Mouse (Mus musculus) kidney, postnatal 10 days (tissue): ENCODE results near the gene Cox6a1.
A peak's percentile ranks its signal among the peaks of the same experiment; 100 is the strongest.
"Not testable (repeated sequence)": the region's sequence is repeated elsewhere in the genome, so short reads cannot be mapped to it uniquely, and the experiment has no call there.

Experiments used
- DNase-seq: peaks from one replicate; pipeline ENCODE4 v3.0.0; 2021; ENCODE audit warnings: mixed read lengths

Cox6a1 gene

DNA sequence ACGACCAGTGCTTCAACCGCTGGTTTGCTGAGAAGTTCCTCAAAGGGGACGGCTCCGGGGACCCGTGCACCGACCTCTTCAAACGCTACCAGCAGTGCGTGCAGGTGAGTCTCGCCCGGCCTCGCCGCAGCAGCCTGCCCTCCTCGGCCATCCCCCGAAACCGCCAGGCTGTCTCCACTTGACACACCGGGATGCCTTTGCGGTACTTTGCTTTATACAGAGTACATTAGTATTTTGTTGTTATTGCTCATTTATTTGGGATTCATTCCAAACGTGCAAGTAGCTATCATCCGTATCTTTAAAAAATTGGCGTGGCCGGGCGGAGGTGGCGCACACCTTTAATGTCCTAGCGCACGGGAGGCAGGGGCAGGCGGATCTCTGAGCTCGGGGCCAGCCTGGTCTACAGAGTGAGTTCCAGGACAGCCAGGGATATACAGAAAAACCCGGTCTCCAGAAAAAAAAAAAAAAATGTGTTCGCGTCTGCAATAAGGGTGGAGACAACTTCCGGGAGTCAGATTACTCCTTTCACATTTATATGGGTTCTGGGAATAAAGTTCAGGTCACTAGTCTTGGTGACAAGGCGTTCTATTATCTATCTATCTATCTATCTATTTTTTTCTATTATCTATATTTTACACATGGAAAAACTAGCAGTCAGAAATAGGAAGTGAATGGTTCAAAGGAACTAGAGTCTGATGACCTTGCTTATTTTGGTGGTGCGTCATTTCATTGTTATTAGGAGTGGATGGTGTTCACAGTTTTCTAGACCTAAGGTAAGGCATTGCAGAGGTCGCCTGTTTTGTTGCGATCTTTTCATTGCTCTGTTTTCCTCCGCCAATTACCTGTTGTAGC is 7.2 kb downstream of the Cox6a1 start:
- DNase-seq = no peak

- peak; percentile 95 for DNase-seq
Measured at GRCm38 (mm10) chr5:115340577-115341313, 8.0 kb downstream of the Cox6a1 start, which contains the start of the genes Gatc and Triap1. Gatc (minus strand) TSS chr5:115341178. Triap1 (plus strand) TSS chr5:115341225.

DNA sequence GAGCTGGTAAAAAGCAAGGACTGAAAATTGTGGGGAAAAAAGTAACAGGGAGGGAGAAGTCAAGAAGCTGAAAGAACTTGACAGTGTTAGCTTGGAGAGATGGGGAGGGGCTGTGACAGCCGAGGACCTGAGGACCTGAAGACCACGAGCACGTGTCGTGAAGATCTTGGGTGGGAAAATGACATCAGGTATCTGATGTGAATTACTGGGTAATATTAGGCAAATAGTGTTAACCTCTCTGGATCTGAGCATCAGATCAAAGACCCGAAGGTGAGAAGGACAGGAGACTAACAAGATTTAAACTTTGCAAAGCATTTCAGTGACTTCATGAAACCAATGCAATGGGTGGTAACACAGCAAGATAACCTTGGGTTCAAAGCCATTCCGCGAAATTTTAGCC is 8.8 kb downstream of the Cox6a1 start:
- no peak for DNase-seq

DNA sequence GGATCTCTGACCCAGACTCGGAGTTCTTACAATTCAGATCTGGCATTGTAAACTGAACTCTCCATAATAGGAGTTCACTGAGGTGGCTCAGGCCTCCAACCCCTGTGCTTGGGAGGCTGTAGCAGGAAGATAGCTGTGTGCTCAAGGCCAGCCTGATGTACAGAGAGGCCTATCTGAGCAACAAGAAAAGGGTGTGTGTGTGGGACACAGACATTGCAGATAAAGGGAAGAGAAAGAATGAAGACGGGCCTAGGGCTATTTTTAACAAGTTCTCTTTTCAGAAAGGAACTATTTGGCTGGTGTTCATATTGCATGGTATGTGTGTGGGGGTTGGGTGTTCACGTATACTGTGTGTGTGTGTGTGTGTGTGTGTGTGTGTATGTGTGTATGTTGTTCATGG is 15.2 kb downstream of the Cox6a1 start:
- no peak for DNase-seq

GRCm38 (mm10) chr5:115330955-115331354 is 17.8 kb downstream of the Cox6a1 start:
- DNase-seq = no peak

GRCm38 (mm10) chr5:115327610-115328548 is 20.9 kb downstream of the Cox6a1 start:
- peak; percentile 57 for DNase-seq

DNA sequence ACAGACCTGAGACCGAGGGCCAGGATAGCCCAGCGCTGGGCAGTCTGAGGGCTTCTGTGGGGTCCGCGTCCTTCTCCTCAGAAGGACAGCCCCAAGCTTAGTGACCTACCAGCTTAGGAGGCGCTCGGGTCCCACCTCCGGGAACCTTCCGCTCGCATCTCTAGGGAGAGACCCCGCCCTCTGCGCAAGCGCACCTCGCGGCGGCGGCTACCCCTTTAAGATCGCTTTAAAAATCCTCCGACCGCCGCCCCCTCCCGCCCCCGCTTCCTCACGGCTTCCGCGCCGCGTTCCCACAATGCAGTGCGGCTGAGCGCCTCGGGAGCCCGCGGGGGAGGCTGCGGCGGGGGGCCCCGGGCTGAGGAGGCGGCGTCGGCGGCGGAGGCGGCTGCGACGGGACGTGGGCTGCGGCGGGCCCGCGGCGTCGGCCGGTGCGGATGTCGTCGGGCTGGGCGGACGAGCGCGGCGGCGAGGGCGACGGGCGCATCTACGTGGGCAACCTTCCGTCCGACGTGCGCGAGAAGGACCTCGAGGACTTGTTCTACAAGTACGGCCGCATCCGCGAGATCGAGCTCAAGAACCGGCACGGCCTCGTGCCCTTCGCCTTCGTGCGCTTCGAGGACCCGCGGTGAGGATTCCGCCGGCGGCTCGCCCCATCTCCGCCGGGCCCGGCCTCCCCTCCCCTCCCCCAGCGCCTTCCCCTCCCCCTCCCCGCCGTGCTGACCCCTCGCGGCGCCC is 21.7 kb downstream of the Cox6a1 start, which contains the start of gene Srsf9:
Srsf9 (plus strand) TSS at position 303 of the 735 bp plus-strand sequence.
- peak; percentile 98 for DNase-seq

GRCm38 (mm10) chr5:115326256-115326831 is 22.4 kb downstream of the Cox6a1 start:
- DNase-seq = no peak

- DNase-seq = peak; percentile 86
Measured at GRCm38 (mm10) chr5:115319004-115319940, 29.5 kb downstream of the Cox6a1 start.

GRCm38 (mm10) chr5:115317645-115318328 is 31.0 kb downstream of the Cox6a1 start:
- DNase-seq = peak; percentile 48

- peak; percentile 30 for DNase-seq
Measured at GRCm38 (mm10) chr5:115316968-115317644, 31.7 kb downstream of the Cox6a1 start.

GRCm38 (mm10) chr5:115313668-115313943 is 35.2 kb downstream of the Cox6a1 start:
- DNase-seq = no peak

DNA sequence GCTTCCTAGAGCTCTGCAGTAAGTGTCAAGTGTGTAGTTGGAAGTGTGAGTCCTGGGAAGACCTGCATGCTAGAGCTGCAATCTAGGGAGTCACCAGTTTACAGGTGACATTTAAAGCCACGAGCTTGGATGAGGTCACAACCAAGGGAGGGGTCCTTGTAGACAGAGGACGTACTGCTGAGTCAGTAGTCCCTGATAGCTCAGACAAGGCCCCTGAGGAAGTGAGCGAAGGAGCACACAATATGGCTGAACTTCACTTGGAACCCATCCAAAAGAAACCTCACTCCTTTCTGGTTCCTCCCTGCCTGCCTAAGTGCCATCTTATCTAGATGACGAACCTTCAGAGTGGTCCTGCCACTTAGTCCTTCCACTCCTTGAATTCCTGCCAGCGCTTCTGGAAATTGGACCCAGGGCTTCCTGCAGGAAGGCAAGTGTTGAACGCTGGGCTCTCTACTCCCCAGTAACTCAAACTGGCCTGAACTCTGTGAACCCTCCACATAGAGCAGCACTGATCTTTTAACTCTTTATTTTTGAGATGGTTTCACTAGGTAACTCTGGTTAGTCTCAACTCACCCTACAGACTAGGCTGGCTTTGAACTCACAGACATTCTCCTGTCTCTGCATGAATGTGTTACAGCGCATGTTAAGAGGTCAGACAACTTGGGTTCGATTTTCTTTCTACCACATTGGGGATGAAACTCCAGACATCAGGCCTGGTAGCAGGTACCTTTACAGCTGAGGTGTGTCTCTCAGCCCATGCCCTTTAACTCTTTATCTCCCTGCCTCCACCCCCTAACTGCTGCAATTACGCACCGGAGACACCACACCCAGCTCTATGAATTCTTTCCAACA is 35.7 kb downstream of the Cox6a1 start:
- DNase-seq = no peak

- no peak for DNase-seq
Measured at GRCm38 (mm10) chr5:115312354-115312753, 36.4 kb downstream of the Cox6a1 start.

GRCm38 (mm10) chr5:115302190-115302589 is 46.6 kb downstream of the Cox6a1 start:
- DNase-seq = not testable (repeated sequence)

- DNase-seq = no peak
Measured at GRCm38 (mm10) chr5:115301615-115302014, 47.2 kb downstream of the Cox6a1 start.

DNA sequence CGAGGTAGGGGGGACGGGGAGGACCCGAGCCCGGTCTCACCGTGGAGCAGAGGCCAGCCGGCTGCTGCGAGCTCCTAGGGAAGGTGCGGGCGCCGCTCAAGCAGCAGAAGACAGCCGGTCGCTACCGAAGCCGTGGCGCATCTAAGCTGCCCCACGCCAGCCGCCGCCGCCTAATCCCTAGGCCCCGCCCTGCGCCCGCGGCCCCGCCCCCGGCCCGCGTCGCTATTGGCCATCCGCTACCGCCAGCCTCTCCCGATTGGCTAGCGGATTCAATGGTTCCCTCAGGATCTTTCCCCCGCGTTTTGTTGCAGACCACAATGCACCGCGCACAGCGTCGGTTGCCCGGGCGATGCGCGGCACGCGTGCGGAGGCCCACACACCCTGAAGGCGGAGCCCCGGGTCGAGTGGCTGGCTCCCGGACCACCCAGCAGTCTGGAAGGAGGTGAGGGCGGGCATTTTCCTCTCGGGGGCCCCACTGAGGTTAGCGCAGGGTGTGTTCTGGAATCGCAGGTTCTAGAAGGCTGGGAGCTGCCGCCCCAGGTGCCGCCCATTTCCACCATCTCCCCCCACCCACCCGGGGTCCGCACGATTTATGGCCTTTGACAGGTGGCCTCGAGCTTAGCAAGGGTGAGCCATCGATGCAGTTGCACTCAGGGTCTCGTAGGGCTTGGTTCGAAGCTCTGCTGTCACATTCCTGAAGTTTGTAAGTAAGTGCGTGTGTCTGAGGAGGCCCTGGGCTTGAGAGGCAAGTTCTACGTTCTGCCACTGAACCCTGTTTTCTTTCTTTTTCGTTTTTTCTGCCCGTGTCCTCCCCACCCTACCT is 47.8 kb downstream of the Cox6a1 start, which contains the start of gene Dynll1:
Dynll1 (minus strand) TSS at position 208 of the 823 bp plus-strand sequence.
- DNase-seq = peak; percentile 100
